Mouse (Mus musculus): Measurements from ENCODE around the gene Olfr1152. TPM values are rescaled to one million over a fixed set of nuclear protein-coding genes. Genes with fewer than 3 reads are reported as not detected.

Olfr1152 gene
- polyA plus RNA-seq (2015; fragmentation: Nextera tagmentation; extraction: Ambion mirVana) = not detected in 2 replicates

DNA sequence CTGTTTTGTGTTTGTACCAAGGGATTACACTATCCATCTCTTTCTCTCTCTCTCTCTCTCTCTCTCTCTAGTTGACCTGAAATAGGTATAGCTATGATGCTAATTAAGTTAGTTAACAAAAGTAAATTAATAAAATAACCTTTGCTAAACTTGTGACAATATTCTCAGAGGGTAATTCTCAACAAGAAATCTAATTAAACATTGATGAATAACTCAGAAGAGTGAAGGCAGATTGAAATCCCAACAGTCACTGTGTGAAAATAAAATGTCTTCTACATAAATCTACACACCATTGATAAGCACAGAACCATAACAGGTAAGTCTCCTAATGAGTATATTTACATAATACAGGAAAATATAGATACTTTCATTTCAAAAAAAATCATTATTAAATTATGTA, at the start of gene Olfr1152:
TSS of gene Olfr1152 (plus strand) at position 301 of the 400 bp plus-strand sequence.
- ATAC-seq (replicated peaks) = no peak
- Histone ChIP-seq H3K27me3 (no peaks in the 10 kb centered on the region), H3K36me3 (no peaks in the 10 kb centered on the region), H3K4me3 (no peak within 1 kb of the TSS), H3K9ac (replicated peaks) (no peak within 1 kb of the TSS), H3K4me2 (replicated peaks) (no peak within 1 kb of the TSS), H3K27ac (replicated peaks) (no peak within 1 kb of the TSS), H3K4me1 (no peaks in the 10 kb centered on the region), H3K9me3 (no peaks in the 10 kb centered on the region)

GRCm38 (mm10) chr2:87830233-87830632, 36.1 kb upstream of the Olfr1152 start, which contains the start of gene Olfr1148:
TSS of gene Olfr1148 (plus strand) at chr2:87830533.
- Histone ChIP-seq H3K9ac (replicated peaks) (no peak within 1 kb of the TSS), H3K4me3 (no peak within 1 kb of the TSS), H3K9me3 (no peaks in the 10 kb centered on the region), H3K4me1 (no peaks in the 10 kb centered on the region), H3K27me3 (no peaks in the 10 kb centered on the region), H3K27ac (replicated peaks) (no peak within 1 kb of the TSS), H3K36me3 (no peaks in the 10 kb centered on the region), H3K4me2 (replicated peaks) (no peak within 1 kb of the TSS)
- ATAC-seq (replicated peaks) = no peak
- 91% methylated on average over 1 of the region's 1 CpGs for whole genome bisulfite sequencing

GRCm38 (mm10) chr2:87843693-87844092, 22.6 kb upstream of the Olfr1152 start, which contains the start of gene Olfr1150-ps1:
TSS of gene Olfr1150-ps1 (plus strand) at chr2:87843993.
- Histone ChIP-seq H3K27ac (replicated peaks) (no peak within 1 kb of the TSS), H3K9ac (replicated peaks) (no peak within 1 kb of the TSS), H3K4me1 (no peaks in the 10 kb centered on the region), H3K9me3 (no peaks in the 10 kb centered on the region), H3K4me2 (replicated peaks) (no peak within 1 kb of the TSS), H3K36me3 (no peaks in the 10 kb centered on the region), H3K27me3 (no peaks in the 10 kb centered on the region), H3K4me3 (no peak within 1 kb of the TSS)
- no peak for ATAC-seq (replicated peaks)
- 75% methylated on average over 1 of the region's 1 CpGs for WGBS

DNA sequence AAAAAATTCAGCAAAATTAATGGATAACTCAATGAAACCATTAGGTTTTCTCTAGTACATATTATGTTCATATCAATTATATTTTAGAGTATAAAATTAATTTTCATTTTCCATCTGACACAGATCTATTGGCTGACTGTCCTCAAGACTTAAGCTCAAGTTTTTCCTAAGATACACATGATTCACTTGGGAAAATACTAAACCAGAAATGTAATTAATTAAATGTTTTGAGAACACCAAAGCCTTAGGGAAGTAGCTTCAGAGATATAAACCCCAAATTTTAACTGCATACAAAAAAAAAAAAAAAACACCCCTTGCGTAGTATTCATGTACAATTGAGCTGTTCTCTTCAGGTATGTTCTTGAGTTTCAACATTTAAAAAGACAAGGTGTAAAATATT, 10.7 kb upstream of the Olfr1152 start, which contains the start of gene Olfr1151:
TSS of gene Olfr1151 (plus strand) at position 301 of the 400 bp plus-strand sequence.
- H3K9me3 ChIP-seq = no peaks in the 10 kb centered on the region
- ATAC-seq (replicated peaks) = no peak
- 86% methylated on average over 1 of the region's 1 CpGs for WGBS
- H3K4me2 ChIP-seq (replicated peaks) = no peak within 1 kb of the TSS
- no peak within 1 kb of the TSS for H3K27ac ChIP-seq (replicated peaks)
- no peaks in the 10 kb centered on the region for H3K27me3 ChIP-seq
- no peak within 1 kb of the TSS for H3K9ac ChIP-seq (replicated peaks)
- no peaks in the 10 kb centered on the region for H3K4me1 ChIP-seq
- H3K36me3 ChIP-seq = no peaks in the 10 kb centered on the region
- H3K4me3 ChIP-seq = no peak within 1 kb of the TSS

DNA sequence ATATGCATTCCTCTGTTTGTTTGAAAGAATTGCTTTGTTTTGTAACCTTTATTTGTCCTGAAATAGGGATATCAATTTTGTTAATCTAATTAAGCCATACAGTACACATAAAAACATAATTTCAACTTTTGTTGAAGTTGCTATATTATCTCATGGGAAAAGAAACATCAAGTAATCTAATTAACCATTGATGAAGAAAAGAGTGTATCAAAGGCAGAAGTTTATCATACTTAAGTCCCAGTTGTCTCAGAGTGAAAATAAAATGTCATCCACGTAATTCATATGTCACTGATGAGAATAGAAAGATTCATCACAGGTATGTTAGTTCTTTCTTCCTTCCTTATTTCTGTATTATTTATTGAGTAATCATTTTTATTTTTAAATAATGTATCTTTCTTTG, 28.4 kb downstream of the Olfr1152 start, which contains the start of gene Olfr1153:
TSS of gene Olfr1153 (plus strand) at position 301 of the 400 bp plus-strand sequence.
- Histone ChIP-seq H3K4me1 (no peaks in the 10 kb centered on the region), H3K4me2 (replicated peaks) (no peak within 1 kb of the TSS), H3K36me3 (no peaks in the 10 kb centered on the region), H3K4me3 (no peak within 1 kb of the TSS), H3K9ac (replicated peaks) (no peak within 1 kb of the TSS), H3K27me3 (no peaks in the 10 kb centered on the region), H3K9me3 (no peaks in the 10 kb centered on the region), H3K27ac (replicated peaks) (no peak within 1 kb of the TSS)
- 76% methylated on average over 1 of the region's 1 CpGs for WGBS
- ATAC-seq (replicated peaks) = no peak

DNA sequence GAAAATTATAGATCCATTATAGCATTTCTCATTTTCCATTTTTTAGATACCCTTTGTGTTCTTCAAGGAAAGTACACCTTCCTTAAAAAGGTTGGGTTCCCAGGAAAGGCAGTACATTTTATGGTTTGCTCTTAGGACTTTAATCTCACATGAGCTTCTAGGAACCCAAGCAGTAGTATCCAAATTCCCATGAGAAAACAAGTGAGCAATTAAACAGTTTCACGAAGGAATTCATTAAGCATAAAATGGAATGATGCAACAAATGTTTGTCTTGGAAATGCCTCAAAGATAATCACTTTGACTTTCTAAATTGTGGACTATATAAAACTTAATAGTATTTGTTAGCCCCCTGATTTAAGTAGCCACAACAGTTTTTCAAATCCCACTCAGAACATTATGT, 38.8 kb downstream of the Olfr1152 start, which contains the start of gene Olfr1154:
TSS of gene Olfr1154 (minus strand) at position 101 of the 400 bp plus-strand sequence.
- WGBS = 87% methylated on average over 1 of the region's 1 CpGs
- Histone ChIP-seq H3K27ac (replicated peaks) (no peak within 1 kb of the TSS), H3K4me1 (no peaks in the 10 kb centered on the region), H3K4me2 (replicated peaks) (no peak within 1 kb of the TSS), H3K9me3 (no peaks in the 10 kb centered on the region), H3K9ac (replicated peaks) (no peak within 1 kb of the TSS), H3K4me3 (no peak within 1 kb of the TSS), H3K27me3 (no peaks in the 10 kb centered on the region), H3K36me3 (no peaks in the 10 kb centered on the region)
- no peak for ATAC-seq (replicated peaks)

Other genes starting within 250 kb of the Olfr1152 start
- not detected in 2 replicates for gene Olfr1131, start 239.4 kb upstream of the Olfr1152 start, polyA plus RNA-seq (2015; fragmentation: Nextera tagmentation; extraction: Ambion mirVana)
- not detected in 2 replicates for gene Olfr1132, start 229.0 kb upstream of the Olfr1152 start, polyA plus RNA-seq (2015; fragmentation: Nextera tagmentation; extraction: Ambion mirVana)
- not detected in 2 replicates for gene Olfr1133, start 219.1 kb upstream of the Olfr1152 start, polyA plus RNA-seq (2015; fragmentation: Nextera tagmentation; extraction: Ambion mirVana)
- gene Olfr1134, start 208.0 kb upstream of the Olfr1152 start, polyA plus RNA-seq (2015; fragmentation: Nextera tagmentation; extraction: Ambion mirVana) = not detected in 2 replicates
- not detected in 2 replicates for gene Olfr1135, start 192.8 kb upstream of the Olfr1152 start, polyA plus RNA-seq (2015; fragmentation: Nextera tagmentation; extraction: Ambion mirVana)
- gene Olfr1136, start 172.5 kb upstream of the Olfr1152 start, polyA plus RNA-seq (2015; fragmentation: Nextera tagmentation; extraction: Ambion mirVana) = not detected in 2 replicates
- gene Olfr1137, start 153.3 kb upstream of the Olfr1152 start, polyA plus RNA-seq (2015; fragmentation: Nextera tagmentation; extraction: Ambion mirVana) = not detected in 2 replicates
- gene Olfr1138, start 126.5 kb upstream of the Olfr1152 start, polyA plus RNA-seq (2015; fragmentation: Nextera tagmentation; extraction: Ambion mirVana) = not detected in 2 replicates
- gene Olfr1140, start 122.7 kb upstream of the Olfr1152 start, polyA plus RNA-seq (2015; fragmentation: Nextera tagmentation; extraction: Ambion mirVana) = not detected in 2 replicates
- not detected in 2 replicates for gene Olfr1141, start 112.5 kb upstream of the Olfr1152 start, polyA plus RNA-seq (2015; fragmentation: Nextera tagmentation; extraction: Ambion mirVana)
- not detected in 2 replicates for gene Olfr152, start 87.0 kb upstream of the Olfr1152 start, polyA plus RNA-seq (2015; fragmentation: Nextera tagmentation; extraction: Ambion mirVana)
- not detected in 2 replicates for gene Olfr1143, start 65.9 kb upstream of the Olfr1152 start, polyA plus RNA-seq (2015; fragmentation: Nextera tagmentation; extraction: Ambion mirVana)
- not detected in 2 replicates for gene Olfr1145, start 56.7 kb upstream of the Olfr1152 start, polyA plus RNA-seq (2015; fragmentation: Nextera tagmentation; extraction: Ambion mirVana)
- not detected in 2 replicates for gene Olfr1148, start 36.0 kb upstream of the Olfr1152 start, polyA plus RNA-seq (2015; fragmentation: Nextera tagmentation; extraction: Ambion mirVana)
- gene Olfr1150-ps1, start 22.5 kb upstream of the Olfr1152 start, polyA plus RNA-seq (2015; fragmentation: Nextera tagmentation; extraction: Ambion mirVana) = not detected in 2 replicates
- gene Olfr1151, start 10.6 kb upstream of the Olfr1152 start, polyA plus RNA-seq (2015; fragmentation: Nextera tagmentation; extraction: Ambion mirVana) = not detected in 2 replicates
- gene Olfr1153, start 28.5 kb downstream of the Olfr1152 start, polyA plus RNA-seq (2015; fragmentation: Nextera tagmentation; extraction: Ambion mirVana) = not detected in 2 replicates
- gene Olfr1154, start 38.7 kb downstream of the Olfr1152 start, polyA plus RNA-seq (2015; fragmentation: Nextera tagmentation; extraction: Ambion mirVana) = not detected in 2 replicates
- not detected in 2 replicates for gene Olfr1155, start 78.6 kb downstream of the Olfr1152 start, polyA plus RNA-seq (2015; fragmentation: Nextera tagmentation; extraction: Ambion mirVana)
- not detected in 2 replicates for gene Olfr1156, start 86.6 kb downstream of the Olfr1152 start, polyA plus RNA-seq (2015; fragmentation: Nextera tagmentation; extraction: Ambion mirVana)
- not detected in 2 replicates for gene Olfr1157, start 101.8 kb downstream of the Olfr1152 start, polyA plus RNA-seq (2015; fragmentation: Nextera tagmentation; extraction: Ambion mirVana)
- not detected in 2 replicates for gene Olfr74, start 108.2 kb downstream of the Olfr1152 start, polyA plus RNA-seq (2015; fragmentation: Nextera tagmentation; extraction: Ambion mirVana)
- not detected in 2 replicates for gene Olfr1158, start 123.6 kb downstream of the Olfr1152 start, polyA plus RNA-seq (2015; fragmentation: Nextera tagmentation; extraction: Ambion mirVana)
- gene Olfr1160, start 141.8 kb downstream of the Olfr1152 start, polyA plus RNA-seq (2015; fragmentation: Nextera tagmentation; extraction: Ambion mirVana) = not detected in 2 replicates
- gene Olfr1161, start 156.3 kb downstream of the Olfr1152 start, polyA plus RNA-seq (2015; fragmentation: Nextera tagmentation; extraction: Ambion mirVana) = not detected in 2 replicates
- gene Olfr73, start 171.2 kb downstream of the Olfr1152 start, polyA plus RNA-seq (2015; fragmentation: Nextera tagmentation; extraction: Ambion mirVana) = not detected in 2 replicates
- not detected in 2 replicates for gene Olfr1162, start 184.6 kb downstream of the Olfr1152 start, polyA plus RNA-seq (2015; fragmentation: Nextera tagmentation; extraction: Ambion mirVana)
- gene Olfr1163, start 205.3 kb downstream of the Olfr1152 start, polyA plus RNA-seq (2015; fragmentation: Nextera tagmentation; extraction: Ambion mirVana) = not detected in 2 replicates
- gene Olfr1164, start 227.5 kb downstream of the Olfr1152 start, polyA plus RNA-seq (2015; fragmentation: Nextera tagmentation; extraction: Ambion mirVana) = not detected in 2 replicates

Data from forebrain, embryonic 15.5 days (tissue).